Mouse (Mus musculus): ENCODE results near the gene Evi2a.

The Evi2a gene

DNA sequence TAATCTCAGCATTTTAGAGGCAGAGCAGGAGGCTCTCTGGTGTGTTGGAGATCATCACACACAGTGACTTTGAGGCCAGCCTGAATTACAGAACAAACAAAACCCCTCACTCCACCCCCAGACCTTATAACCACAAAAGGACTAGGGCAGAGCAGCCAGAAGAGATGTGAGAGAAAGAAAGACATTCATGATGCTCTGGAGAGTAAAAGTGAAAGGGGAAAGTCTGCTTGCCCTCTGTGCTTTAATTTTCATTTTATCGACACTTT is 6.2 kb downstream of the Evi2a start:
- DNase-seq (ENCODE audit: low spot score): no peak

DNA sequence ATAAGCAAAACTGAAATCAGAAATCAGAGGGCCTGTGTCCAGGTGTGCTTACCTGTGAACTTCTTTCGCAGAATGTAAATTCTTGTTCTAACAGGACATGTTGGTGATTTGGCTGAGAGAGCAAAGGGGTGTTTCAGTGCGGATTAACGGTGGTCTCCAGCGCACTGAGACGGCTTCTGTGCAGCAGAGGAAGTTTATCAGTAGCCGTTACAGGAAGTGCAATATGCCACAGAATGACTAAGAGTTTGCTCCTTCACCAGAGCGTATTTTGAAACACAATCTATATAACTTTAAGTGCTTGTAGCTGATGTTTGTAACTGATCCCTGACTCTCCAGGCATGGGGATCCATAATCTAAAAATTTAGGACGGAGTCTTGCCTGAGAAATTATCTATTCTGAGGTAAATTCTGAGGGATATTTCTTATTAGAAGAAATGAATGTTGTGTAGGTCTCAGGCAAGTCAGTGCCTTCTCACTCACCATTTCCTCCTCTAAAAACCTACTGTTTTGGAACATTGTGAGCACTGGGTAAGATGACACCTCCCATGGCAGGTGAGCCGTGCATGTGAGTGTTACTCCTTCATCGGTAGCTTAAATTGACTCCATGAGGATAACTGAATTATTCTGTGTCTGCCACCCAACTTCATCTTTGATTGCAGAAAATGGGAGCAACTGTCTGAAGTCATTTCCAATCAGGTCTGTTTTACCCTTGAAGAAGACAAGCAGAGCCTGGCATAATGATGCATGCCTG is 6.7 kb downstream of the Evi2a start, which contains the start of gene Evi2b:
Gene Evi2b, minus strand, starts transcription at position 203 of the 750 bp plus-strand sequence.
- DNase-seq (ENCODE audit: low spot score): no peak

DNA sequence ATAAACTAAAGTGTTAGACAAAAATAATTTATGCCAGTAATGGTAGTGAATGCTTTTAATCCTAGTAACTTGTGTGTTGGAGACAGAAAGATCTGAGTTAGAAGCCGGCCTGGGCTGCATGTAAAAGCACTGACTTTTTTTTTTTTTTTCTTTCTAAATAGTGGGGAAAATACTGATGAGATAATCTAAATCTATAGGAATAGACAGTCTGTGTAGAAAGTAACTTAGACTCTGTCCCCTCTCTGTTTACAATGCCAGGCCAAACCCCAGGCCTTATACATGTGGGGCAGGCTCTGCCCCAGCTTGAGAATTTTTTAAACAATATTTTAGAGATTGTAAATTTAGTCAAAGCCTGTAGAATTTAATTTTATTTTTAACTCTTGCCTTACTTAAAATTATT is 7.5 kb downstream of the Evi2a start:
- DNase-seq (ENCODE audit: low spot score): no peak

DNA sequence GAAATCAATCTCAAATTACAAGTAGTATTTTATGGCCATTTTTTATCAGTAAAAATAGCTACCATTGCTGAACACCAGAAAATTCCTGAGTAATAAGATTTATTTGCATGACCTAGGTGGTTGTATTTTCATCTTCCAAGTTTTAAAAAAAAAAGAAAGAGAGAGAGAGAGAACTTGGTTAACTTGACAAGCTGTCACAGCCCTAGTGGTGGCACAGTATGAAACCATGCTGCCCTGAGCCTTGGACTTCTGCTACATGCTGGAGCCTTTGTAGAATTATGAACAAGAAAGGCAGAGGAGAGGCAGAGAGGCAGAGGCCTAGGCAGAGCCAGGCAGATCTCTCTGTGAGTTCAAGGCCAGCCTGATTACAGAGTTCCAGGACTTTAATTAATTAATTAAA is 8.5 kb downstream of the Evi2a start:
- DNase-seq (ENCODE audit: low spot score): no peak

DNA sequence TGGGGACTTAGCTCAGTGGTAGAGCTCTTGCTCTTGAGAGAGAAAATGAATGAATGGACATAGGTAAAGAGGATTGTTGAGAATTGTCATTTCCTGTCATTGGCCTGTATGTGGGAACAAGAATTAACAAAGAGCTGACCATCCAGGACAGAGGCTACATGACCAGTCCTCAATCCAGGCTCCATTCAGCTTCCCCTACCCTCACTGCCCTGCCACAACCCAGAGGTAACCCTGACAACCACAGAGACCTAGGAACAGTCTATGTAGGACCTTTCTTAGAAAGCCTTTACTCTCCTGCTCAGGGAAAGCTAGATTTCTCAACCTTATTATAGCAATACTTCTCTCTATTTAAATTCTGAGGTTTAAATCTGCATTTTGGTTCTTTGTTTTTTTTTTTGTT is 9.6 kb downstream of the Evi2a start:
- no peak for DNase-seq (ENCODE audit: low spot score)

DNA sequence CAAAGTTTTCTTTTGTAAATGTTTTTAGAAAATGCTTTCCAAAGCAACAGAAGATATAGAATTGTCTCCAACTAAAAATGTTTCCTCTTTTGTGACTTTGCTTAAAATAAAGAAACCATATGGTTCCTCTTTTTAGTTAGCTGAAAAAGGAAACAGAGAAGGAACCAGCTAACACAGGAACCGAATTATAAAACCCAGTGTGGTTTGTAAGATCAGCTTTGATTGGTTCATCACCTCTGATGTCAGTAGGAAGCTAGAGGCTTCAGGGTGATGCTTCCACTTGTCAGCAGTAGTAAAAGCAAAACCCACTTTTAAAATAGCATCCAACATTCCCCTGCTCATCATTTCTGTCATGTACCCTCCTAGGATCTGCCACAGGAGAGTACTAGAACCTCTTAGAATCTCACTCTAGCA is 10.5 kb downstream of the Evi2a start:
- DNase-seq (ENCODE audit: low spot score): no peak

DNA sequence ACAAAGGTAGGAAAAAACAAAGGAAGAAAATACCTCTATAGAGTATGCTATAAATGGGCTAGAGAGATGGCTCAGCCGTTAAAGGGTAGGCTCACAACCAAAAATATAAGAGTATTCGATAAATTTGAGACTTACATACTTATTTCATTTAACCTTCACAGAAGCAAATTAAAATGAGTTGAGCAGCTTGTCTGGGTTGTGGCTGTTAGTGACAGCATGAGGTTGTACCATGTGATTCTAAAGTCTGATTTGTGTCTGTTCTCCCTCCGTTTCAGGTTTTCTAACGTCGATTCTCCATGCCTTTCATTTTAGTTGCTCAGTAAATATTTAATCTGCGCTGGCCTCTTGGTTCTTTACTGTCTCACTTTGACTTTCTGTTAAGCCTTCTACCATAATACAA is 11.1 kb downstream of the Evi2a start:
- DNase-seq (ENCODE audit: low spot score): no peak

DNA sequence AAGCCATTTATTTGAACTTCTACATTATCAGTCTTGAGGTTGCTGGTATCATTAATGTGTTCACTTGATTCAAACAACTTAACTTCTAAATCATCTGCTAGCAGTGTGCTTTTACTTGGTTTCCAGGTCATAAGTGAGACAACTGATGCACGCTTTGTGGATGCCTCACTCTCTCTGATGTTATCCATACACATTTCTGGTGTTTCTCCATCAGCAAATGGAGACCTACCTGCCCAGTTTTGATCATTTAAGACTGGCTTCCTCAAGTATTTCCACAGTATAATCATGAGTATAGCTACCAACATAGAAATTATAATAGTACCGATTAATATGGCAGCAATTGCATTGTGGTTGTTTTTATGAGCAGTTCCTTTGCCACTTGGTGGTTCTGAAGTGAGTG is 14.6 kb downstream of the Evi2a start:
- DNase-seq (ENCODE audit: low spot score): no peak

DNA sequence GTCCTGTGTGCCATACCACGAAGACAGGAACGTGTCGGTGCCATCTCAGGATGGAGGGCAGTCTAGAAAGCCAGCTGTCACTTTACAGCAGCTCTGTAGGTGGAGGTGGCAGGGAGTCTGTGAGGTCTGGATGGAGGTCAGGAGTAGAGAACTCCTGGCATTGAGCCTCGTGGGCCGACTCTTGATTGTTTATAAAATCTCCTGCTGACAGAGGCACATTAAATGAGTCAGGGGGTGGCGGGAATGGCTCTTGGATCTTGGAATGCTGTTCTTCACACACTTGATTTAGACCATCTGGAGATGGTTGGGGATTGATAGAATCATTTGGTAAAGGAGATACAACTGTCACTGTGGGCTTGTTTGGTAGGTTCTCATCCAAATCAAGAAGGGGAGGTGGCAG is 15.1 kb downstream of the Evi2a start:
- DNase-seq (ENCODE audit: low spot score): no peak

DNA sequence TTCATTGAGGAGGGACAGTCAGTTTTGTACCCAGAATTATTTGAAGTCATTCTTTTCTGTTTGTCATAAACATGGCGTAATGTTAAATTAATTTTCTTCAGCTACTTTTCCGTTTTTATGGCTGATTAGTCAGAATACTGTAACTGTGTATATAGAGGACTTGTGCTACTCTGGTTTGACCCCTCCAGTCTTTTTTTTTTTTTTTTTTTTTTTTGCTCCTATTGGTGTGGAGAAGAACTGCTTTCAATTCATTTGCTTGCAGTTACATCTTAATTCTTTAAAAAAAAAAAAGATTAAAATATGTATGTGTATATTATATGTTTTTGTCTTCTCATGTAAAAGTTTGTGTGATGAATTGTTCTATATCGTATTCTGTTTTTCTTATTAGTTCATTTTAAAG is 18.4 kb downstream of the Evi2a start:
- no peak for DNase-seq (ENCODE audit: low spot score)

DNA sequence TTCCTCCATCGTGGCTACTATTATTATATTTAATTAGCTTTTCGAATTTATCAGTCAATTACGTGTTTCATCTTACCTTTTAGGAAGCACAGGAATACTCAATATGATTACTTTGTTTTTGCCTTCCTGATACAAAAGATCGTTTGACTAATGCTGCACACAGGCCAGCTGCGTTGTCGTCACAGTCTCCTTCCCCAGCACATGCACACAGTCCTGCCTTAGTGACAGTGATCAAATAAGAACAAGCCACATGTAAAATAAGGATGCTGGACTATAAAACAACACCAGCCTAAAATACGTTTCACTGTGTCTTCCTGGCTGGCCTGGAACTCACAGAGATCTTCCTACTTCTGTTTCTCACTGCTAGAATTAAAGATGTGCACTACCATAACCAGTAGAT is 25.9 kb downstream of the Evi2a start:
- no peak for DNase-seq (ENCODE audit: low spot score)

DNA sequence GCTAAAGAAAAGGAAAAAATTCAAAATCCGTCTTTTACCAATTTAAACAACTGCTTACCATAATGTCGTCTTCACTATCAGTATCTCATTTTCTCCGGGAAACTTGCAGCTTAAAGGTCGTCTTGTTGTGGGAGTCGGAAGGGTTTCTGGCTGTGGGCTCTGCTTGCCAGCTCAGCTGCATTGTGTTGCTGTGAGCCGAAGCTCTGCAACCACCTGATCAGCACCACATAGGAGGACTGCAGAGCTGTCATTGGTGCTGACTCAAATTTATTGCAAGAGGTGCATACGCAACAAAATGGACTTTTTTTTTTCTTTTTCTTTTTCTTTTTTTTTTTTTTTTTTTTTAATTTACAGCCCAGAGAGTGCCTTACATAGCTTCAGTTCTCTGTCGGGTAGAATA is 26.6 kb downstream of the Evi2a start, which contains the start of gene Omg:
Gene Omg, minus strand, starts transcription at position 240 of the 400 bp plus-strand sequence.
- no peak for DNase-seq (ENCODE audit: low spot score)

DNA sequence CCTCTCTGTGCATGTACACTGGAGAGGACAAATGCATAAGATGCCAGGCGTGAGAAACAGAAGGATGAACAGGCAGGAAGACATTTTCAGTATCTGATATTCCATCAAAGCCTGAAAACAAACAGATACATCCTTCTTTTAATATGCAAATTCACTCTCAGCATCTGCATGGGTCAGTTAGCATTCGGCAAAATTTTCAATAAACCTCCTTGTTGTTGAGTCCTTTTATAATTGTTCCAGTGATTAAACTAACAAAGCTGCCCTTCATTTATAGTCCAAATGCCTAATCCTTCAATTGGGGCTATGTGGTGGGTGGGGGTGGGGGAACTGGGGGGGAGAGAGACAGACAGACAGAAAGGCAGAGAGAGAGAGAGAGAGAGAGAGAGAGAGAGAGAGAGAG is 27.5 kb downstream of the Evi2a start:
- DNase-seq (ENCODE audit: low spot score): no peak

DNA sequence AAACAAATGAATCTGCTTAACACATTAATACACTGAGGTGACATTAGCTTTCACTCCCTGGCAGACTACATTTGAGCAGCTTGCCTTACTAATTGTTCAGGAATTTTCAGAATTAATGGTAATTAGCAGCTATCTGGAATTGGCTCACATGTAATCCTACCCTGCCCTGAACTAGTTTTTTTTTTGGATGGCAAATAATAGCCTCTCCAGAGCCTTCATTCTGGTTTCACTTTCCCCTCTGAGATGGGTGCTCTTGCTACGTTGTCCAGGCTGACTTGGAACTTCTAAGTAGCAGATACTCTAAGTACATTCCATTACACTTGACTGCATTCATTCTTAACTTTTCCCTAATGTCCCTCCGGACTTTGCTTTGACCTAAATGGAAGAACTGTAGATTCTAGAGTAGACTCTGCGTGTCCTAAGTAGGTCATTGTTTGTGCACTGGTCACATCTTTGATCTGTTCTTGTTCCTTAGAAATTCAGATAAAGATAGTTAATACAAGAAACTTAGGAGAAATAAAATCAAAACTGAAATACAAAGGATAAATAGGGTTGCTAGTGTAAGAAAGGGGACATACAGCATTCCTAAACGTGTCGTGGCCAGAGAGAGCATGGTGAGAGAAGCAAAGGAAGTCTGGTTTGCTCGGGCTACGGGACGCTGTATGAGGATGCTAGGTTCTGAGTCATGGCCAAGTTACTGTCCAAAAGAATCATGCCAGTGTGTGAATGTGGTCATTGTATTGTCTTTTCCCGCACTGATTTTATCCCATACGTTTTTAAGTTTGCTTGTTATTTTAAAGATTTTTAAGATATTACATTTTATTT is 35.2 kb downstream of the Evi2a start:
- DNase-seq (ENCODE audit: low spot score): no peak

DNA sequence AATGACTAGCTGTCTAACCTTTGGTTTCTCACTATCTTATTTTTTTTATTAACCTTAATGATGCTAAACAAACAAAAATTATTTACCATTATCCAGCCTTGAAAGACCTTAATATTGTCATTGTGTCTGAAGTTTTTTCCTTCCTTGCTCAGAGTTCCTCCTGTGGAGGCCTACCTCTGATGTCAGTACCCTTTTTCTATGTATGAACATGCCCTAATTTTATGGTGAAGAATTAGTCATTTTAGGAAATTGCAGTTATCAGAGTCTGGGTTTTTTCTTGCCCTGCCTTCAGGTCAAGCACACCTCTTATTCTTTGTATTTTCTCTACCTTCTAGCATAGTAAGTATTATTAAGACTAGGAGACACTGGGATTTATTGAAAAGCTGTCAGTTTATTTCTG is 45.7 kb downstream of the Evi2a start:
- no peak for DNase-seq (ENCODE audit: low spot score)

DNA sequence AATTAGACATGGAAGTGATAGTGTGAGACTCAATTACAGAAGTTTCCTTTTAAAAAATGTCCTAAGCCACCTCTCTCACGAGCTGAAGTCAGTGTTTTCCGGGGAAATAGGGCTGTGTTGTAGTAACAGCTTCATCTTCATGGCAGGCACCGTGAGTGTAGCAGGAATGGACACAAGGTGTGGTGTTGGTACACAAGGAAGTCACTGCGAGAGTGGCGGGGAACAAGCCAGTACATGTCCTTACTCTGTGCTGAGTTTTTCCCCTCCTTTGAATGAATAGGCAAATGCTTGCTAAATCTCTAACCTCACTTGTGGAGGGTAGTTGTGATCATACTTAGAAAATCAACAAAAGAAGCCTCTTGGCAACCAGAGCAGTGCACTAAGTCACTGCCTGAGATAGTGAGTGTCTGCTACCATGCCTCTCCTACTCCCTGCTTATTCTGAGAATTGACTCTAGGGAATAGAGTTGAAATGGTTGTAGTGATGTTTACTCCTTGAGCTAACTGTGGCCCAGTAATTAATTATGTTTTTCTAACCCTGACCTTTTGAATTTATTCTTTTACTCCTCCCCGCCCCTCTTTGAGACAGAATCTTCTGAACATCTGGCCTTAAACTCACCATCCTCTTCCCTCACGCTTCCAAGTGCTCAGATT is 46.4 kb downstream of the Evi2a start:
- DNase-seq (ENCODE audit: low spot score): peak; percentile 4

DNA sequence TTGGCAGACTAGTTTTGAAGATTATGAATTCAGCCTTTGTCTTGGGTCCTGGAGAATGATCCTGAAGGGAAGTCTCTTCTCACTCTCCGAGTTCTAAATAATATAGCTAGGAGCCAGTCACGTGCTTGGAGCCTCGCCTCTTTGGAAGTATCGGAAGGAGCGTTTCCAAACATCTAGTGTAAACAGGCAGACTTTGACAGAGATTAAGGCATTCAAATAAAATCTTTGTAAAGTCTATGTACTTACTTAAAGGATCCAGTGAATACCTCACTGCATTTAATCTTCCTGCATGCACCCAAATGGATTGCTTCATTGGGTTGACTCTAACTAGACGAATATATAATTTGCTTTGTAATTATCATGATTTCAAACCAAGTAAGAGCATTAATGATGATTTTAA is 47.0 kb downstream of the Evi2a start:
- no peak for DNase-seq (ENCODE audit: low spot score)

Data from urinary bladder, postnatal 25 days (tissue).